Mouse (Mus musculus) T-helper 2 cell (primary cell): Measurements from ENCODE around the gene Tmem114.

ENCODE experiments used
- in situ Hi-C: fragments of 300-600 bp; cut with MboI, MseI; formaldehyde crosslinking; loops from one replicate; pipeline ENCODE4 v1.15.1; 2025; ENCODE audit warnings: high pct_unique_total_duplicates

The Tmem114 gene

DNA sequence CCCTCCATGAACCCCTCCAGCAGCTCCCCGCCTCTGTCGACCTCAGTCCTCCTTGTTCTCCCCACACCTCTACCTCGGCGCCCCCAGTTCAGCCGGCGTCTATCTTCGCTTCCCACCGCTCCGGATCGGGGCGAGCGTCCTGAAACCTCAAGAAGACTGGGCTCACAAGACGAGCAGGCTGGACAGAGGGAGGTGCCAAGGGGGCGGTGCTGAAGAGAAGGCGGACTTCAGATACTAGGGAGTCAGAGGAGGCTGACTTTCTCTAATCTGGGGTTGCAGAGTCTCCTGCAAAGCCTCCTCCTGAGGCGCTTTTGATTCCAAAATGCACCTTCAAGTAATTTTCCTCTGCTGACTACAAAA lies at the start of gene Tmem114:
Tmem114 (minus strand) TSS at position 166 of the 360 bp plus-strand sequence.
- in situ Hi-C loops = no loop called here

DNA sequence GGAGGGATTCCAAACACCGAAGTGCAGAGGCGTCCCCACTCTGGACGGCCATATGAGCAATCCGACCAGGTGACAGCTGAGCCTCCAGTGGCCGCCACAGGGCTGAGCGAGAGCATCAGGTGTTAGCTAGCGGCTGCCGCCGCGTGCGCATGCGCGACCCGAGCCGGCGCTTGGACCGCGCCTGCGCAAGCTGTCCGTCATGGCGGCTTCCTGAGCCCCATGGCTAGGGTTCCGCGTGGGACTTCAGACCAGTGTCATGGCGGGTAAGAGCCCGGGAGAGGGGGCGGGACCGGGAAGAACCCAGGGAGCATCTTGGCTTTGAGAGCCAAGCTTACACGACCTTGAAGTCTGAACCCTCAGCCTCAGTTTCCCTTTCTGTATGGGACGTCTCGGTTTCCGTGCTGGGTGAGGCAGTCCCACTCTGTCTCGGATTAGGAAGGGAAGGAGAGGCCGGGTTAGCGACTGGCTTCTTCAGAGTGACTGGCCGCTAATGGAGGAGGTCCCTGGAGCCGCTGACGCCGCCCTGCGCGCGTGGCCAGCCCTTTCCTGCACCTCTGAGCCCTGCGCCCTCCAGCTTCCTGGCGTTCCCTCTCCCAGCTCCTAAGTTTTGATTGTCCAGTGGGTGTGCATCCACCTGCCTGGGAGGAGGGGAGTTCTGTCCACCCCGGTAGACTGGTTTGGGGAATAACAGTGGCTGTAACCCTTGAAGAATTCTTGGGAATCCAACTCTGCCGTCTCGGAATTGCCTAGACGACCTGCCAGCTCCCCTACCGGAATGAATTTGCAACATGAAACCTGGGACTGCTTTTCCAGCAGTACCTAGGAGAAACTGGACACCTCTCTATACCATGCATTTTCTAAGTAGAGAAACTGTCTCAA lies 45.9 kb upstream of the Tmem114 start, which contains the start of gene Mettl22:
Mettl22 (plus strand) TSS at position 186 of the 879 bp plus-strand sequence.
- in situ Hi-C loops = no loop called here

DNA sequence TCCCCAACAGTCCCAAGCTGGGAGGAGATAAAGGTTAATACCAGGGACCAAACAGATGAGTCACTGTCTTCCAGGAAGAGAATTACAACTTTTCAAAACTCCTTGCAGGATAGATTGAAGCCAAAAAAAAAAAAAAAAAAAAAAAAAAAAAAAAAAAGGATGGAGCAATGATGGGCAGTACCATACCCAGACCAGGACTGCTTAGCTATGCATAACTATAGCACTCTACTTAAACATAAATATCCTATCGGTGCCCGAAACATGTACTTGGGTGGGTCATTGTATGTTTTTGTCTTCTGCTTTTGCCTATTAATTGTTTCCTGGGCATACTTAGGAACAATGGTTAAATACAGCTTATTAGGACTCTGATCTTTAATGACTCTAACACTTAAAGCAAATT lies 45.2 kb upstream of the Tmem114 start:
- in situ Hi-C loops = no loop called here

GRCm38 (mm10) chr16:8459098-8459497 lies 34.2 kb upstream of the Tmem114 start:
- in situ Hi-C loops = no loop called here

DNA sequence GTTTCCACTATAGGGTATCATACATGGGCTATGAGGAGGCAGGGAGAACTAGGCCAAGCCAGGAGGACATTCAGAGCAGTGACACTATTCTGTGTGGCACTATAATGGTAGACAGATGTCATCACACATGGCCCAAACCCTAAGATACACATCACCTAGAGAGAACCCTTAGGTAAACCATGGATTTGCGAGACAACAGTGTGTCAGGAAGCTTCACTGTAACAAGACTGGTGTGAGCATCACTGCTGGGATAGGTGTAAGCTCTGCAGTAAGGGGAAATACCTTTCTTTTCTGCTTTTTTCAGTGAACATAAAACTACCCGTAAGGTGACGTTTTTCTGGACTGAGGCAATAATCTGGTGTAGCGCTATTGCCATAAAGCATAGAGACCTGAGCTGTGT lies 33.5 kb upstream of the Tmem114 start:
- in situ Hi-C loops = no loop called here

GRCm38 (mm10) chr16:8455221-8455620 lies 30.3 kb upstream of the Tmem114 start:
- in situ Hi-C loops = no loop called here

DNA sequence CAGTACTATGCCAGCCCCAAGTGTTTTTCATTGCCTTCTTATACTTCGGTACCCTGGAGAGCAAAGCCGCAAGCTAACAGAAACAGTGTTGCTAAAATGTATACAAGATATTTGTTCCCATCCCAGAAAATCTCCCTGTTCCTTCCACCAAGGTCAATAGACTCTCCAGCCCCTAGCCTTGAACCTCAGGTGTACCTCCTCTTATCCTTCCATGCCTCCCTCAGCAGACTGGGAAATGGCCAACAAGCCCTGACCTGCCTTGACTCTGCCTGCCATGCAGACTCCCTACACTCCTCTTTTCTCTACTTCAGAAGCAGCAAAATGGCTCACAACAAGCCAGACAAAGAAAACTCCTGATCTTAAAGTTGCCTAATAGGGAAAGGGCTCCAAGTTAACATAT lies 28.4 kb upstream of the Tmem114 start:
- in situ Hi-C loops = no loop called here

DNA sequence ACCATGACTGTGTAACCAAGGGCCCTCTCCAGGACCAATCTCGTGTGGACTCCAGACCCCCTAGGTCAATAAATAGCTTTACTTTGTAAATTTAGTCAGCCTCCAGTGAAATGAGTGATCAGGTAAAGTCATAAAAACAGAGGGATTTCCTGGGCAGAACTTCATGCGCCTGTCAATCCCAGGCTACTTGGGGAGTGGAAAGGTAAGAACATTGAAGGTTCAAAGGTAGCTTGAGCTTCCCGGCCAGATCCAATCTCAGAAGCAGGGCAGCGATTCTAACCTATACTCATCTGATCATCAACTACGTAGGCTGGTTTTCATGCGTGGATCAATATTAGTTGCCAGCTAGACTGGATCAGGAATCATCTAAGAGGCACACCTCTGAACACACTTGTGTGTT lies 21.3 kb upstream of the Tmem114 start:
- in situ Hi-C loops = no loop called here

- in situ Hi-C loops = no loop called here
Observed at GRCm38 (mm10) chr16:8444911-8445310, 20.0 kb upstream of the Tmem114 start.

DNA sequence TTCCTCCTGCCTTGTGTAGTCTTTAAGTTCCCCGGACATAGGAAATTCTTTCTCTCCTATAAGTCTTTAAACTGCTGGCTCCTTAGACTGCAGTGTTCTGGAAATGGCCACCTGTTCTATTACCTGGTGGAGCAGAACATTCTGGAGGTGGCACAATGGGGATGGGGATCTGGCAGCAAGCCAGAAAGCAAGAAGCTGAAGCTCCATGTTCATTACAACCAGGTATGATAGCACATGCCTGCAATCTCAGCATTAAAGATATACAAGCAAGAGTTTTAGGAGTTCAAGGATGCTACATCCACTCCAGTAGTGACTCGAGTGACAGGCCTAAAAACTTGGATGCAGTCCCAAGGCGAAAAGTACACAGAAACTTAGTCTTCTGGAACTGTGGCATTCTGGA lies 7.7 kb upstream of the Tmem114 start:
- in situ Hi-C loops = no loop called here

GRCm38 (mm10) chr16:8429531-8429930 lies 4.6 kb upstream of the Tmem114 start:
- in situ Hi-C loops = no loop called here

DNA sequence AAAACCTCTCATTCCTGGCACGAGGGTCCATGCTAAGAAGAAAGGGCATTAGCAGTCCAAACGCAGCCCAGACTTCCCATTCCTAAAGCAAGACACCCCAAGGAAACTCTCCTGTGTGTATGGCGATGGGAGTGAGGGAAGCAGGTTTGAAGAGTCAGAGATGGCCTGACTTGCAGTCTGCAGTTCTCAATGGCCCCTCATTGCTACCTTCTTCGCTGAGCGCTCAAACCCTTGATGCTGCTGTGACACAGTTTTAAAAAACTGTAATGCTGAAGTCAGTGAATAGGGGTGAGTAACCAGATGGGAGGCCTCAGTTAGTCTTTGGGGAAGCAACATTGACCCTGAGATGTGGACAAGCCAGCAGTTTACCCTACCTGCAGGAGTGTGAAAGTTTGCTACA lies 800 bp upstream of the Tmem114 start:
- in situ Hi-C loops = no loop called here

DNA sequence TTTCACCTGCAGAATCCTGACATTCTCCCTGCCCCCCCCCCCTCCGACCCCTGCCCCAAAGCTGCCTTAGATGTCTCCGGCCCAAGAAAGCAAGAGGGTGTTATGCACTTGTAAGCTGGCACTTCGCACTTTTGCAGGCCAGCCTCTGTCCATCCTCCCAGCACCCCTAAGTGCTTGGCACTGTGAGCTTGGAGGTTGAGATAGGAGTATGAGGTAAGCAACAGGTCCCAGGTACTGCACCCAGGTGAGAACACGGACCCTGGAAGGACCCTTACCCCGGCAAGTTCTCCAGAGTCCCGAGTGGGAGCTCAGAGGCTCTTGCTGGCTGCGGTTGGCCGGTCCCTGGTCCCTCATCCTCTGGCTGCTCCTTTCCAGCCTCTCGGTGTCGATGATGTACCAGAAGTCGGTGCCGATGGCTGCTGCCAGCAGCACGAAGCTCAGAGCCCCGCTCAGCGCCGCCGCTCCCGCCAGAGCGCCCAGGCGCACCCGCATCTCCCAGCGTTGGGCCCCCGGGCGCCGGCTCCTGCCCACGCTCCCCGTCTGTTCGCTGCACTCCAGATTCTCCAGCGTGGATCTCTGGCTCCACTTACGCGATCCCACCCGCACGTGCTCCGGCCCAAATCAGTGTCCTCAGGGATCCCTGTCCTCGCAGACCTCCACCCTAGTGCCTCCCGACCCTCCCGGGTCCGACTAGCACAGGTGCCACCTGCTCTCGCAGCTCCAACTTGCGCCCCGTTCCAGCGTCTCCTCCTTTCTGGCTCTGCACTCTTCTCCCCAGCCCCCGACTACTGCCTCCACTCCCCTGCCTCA lies 570 bp downstream of the Tmem114 start:
- in situ Hi-C loops = no loop called here

DNA sequence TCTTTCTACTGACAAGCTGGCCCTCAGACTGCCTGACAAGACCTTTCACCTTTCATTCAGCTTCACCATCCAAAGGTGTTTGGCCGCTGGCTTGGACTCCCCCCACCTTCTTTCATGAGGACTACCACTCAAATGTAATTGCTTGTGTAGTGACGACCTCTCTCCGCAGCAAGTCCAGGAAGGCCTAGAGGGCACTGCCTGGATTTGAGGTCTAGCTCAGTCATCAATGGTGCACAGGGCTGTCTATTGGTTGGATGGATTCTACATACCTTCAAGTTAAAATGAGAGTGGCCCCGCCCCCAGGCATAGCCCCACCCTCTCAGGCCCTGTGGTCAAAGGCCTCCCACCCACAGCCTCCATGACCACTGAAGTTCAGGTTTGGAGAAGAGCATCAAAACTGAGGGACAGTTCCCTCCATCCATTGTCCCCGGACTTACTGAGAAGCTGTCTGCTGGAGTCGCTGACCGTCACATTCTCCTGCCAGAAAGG lies 1.3 kb downstream of the Tmem114 start:
- in situ Hi-C loops = no loop called here

DNA sequence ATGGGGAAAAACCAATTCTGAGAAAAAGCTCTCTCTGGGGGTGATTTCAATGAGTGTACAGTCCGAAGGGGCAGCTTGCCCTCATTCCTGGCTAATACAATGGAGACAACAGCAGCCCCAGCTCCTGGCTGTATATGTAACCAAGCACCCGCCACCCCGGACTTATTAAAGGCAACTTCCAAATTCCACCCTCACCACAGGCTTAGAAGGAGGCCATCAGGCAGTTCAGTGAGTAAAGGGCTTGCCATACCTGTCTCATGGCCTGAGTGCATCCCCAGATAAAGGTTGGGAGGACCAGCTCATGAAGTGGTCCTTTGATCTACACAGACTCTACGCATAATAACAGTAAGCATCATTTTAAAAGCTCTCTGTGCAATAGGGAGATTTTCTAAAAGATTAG lies 4.1 kb downstream of the Tmem114 start:
- in situ Hi-C loops = no loop called here

DNA sequence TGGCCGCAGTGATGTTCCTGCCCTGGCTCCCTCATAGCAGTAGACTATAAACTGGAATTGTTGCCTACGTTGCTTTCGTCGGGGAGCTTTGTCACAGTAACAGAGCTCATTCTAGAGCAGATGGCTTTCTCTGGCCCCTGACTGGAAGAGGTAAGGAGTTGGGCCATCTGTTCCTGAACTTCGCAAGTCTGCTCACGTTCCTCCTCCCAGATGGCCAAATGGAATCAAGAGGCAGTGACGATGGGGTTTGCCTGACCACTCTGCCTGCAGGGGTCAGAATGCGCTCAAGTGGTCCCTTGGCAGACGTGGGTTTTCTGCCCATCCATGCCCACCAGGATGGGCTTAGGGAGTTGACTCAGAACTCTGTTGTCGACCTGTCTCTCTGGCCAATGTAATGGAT lies 4.6 kb downstream of the Tmem114 start:
- in situ Hi-C loops = no loop called here

- in situ Hi-C loops = no loop called here
Observed at GRCm38 (mm10) chr16:8419666-8420065, 5.3 kb downstream of the Tmem114 start.

- in situ Hi-C loops = no loop called here
Observed at GRCm38 (mm10) chr16:8418126-8418525, 6.8 kb downstream of the Tmem114 start.

- in situ Hi-C loops = no loop called here
Observed at GRCm38 (mm10) chr16:8417011-8417720, 7.8 kb downstream of the Tmem114 start.

DNA sequence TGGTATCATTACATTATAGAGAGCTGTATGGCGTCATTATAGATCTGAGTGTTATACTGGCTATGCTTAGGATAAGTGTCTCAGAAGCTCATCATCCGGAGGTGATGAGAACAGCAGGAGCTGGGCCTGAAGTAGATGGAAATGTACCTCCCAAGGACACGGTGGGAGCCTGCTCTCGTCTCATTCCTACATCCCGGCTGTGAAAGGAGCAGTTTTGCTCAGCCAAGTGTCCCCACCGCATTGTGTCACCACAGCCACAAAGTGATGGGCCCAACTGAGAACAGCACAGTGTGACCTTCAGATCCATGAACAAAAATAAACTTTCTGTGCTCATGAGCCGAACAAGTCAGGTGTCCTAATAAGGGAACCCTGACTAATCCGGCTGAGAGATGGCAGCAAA lies 8.9 kb downstream of the Tmem114 start:
- in situ Hi-C loops = no loop called here

- in situ Hi-C loops = no loop called here
Observed at GRCm38 (mm10) chr16:8413441-8413840, 11.5 kb downstream of the Tmem114 start.

DNA sequence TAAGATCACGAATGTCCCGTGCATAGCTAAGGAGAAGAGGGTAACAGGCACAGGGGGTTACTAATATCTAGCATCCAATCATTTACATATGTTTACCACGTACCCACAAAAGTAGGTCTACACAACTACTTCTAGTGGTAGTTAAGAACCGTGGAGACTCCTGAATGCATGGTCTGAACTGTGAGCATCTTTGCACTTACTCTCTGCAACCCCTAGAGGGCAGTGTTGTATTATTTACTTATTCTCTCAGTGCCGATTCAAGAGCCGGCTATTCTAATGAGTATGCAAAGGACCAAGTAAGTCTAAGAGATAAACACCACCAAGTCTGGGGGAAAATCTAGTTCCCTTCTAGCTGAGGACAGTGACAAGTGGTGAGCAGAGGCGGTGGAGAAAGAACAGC lies 12.7 kb downstream of the Tmem114 start:
- in situ Hi-C loops = no loop called here
